Mouse (Mus musculus) ES-CJ7 (cell line): Measurements from ENCODE around the gene Fam184a.
A peak's percentile ranks its signal among the peaks of the same experiment; 100 is the strongest.

ENCODE experiments used
- DNase-seq: peaks from one replicate; pipeline ENCODE4 v3.0.0; 2011; ENCODE audit warnings: low read depth, low spot score

Gene Fam184a

GRCm38 (mm10) chr10:53597121-53597881, 153.6 kb downstream of the Fam184a start:
- no peak for DNase-seq

- peak; percentile 95 for DNase-seq
Measured at GRCm38 (mm10) chr10:53596677-53597120, 154.2 kb downstream of the Fam184a start, which contains the start of gene Asf1a. Gene Asf1a (plus strand): TSS chr10:53596757.

GRCm38 (mm10) chr10:53595744-53596676, 154.9 kb downstream of the Fam184a start:
- DNase-seq, result no peak

- no peak for DNase-seq
Measured at GRCm38 (mm10) chr10:53585777-53586176, 165.1 kb downstream of the Fam184a start.
